Mouse (Mus musculus): ENCODE measurements around the gene Tnnt1.
A peak's percentile ranks its signal among the peaks of the same experiment; 100 is the strongest.
"Not testable (repeated sequence)": the region's sequence is repeated elsewhere in the genome, so short reads cannot be mapped to it uniquely, and the experiment has no call there.

Gene Tnnt1

GRCm38 (mm10) chr7:4516332-4517050 lies at the start of gene Tnnt1:
Tnnt1 (minus strand) TSS chr7:4516382.
- DNase-seq, result no peak

- no peak for DNase-seq
These were observed 46.5 kb upstream of the Tnnt1 start for GRCm38 (mm10) chr7:4562660-4563059.

- no peak for DNase-seq
These were observed 41.0 kb upstream of the Tnnt1 start for GRCm38 (mm10) chr7:4557167-4557560.

GRCm38 (mm10) chr7:4556256-4557166 lies 40.3 kb upstream of the Tnnt1 start:
- DNase-seq, result peak; percentile 85

GRCm38 (mm10) chr7:4547221-4547641 lies 31.0 kb upstream of the Tnnt1 start, which contains the start of gene Syt5:
Syt5 (minus strand) TSS chr7:4547541.
- peak; percentile 57 for DNase-seq

GRCm38 (mm10) chr7:4546591-4547131 lies 30.5 kb upstream of the Tnnt1 start:
- peak; percentile 86 for DNase-seq

GRCm38 (mm10) chr7:4546050-4546449 lies 29.9 kb upstream of the Tnnt1 start:
- DNase-seq, result no peak

- DNase-seq, result no peak
These were observed 25.8 kb upstream of the Tnnt1 start for GRCm38 (mm10) chr7:4542013-4542412.

GRCm38 (mm10) chr7:4541344-4541743 lies 25.2 kb upstream of the Tnnt1 start:
- no peak for DNase-seq

GRCm38 (mm10) chr7:4539019-4539418 lies 22.8 kb upstream of the Tnnt1 start:
- DNase-seq, result no peak

GRCm38 (mm10) chr7:4537181-4537580 lies 21.0 kb upstream of the Tnnt1 start:
- DNase-seq, result no peak

GRCm38 (mm10) chr7:4536369-4536768 lies 20.2 kb upstream of the Tnnt1 start:
- no peak for DNase-seq

GRCm38 (mm10) chr7:4532005-4532729 lies 16.0 kb upstream of the Tnnt1 start, which contains the start of gene Dnaaf3:
Dnaaf3 (minus strand) TSS chr7:4532453.
- DNase-seq, result no peak

- not testable (repeated sequence) for DNase-seq
These were observed 14.0 kb upstream of the Tnnt1 start for GRCm38 (mm10) chr7:4530166-4530565.

- DNase-seq, result no peak
These were observed 11.1 kb upstream of the Tnnt1 start for GRCm38 (mm10) chr7:4527302-4527689.

- DNase-seq, result peak; percentile 71
These were observed 10.4 kb upstream of the Tnnt1 start for GRCm38 (mm10) chr7:4526341-4527301.

- peak; percentile 51 for DNase-seq
These were observed 8.2 kb upstream of the Tnnt1 start, which contains the start of gene Tnni3 for GRCm38 (mm10) chr7:4524212-4524922. Tnni3 (minus strand) TSS chr7:4524229.

- peak; percentile 24 for DNase-seq
These were observed 7.3 kb upstream of the Tnnt1 start for GRCm38 (mm10) chr7:4523205-4524130.

GRCm38 (mm10) chr7:4522292-4522691 lies 6.1 kb upstream of the Tnnt1 start:
- no peak for DNase-seq

All from cerebellum, adult 9-11 months (tissue).